Comparison of ENCODE assay signal across 8 mouse cellular contexts in genomic region chr9:110732623-110733022, GRCm38 (mm10). TPM values are rescaled to one million over a fixed set of nuclear protein-coding genes. Genes with fewer than 3 reads are reported as not detected.
DNase-seq lines count a peak whose midpoint lies in the region; ATAC-seq lines count a peak whose summit lies in the region.

No protein-coding gene starts in this region.

- no peaks in the 10 kb centered on the region for H3K36me3 ChIP-seq in liver, embryonic 16.5 days (ENCODE audit: control insufficient read depth, insufficient read depth)
- 0 out of 2 replicates have a peak, but pooled peaks cover 2% of the 10 kb centered on the region for H3K36me3 ChIP-seq in neural tube, embryonic 11.5 days (ENCODE audit: control insufficient read depth, insufficient read depth, low read length)

- H3K27me3 ChIP-seq in liver, embryonic 16.5 days (ENCODE audit: control insufficient read depth, insufficient read depth, low read depth, low read length) = peaks cover 12% of the 10 kb centered on the region; the same call in 1 of the 2 replicates
- H3K27me3 ChIP-seq in neural tube, embryonic 11.5 days (ENCODE audit: control insufficient read depth, insufficient read depth, low read length) = peaks cover 3% of the 10 kb centered on the region

- peak; percentile 55 for DNase-seq in layer of hippocampus, adult 9-11 months
- no peak for DNase-seq in layer of hippocampus, postnatal 25 days (ENCODE audit: extremely low spot score in 1 of 2, low spot score in 1 of 2)
- DNase-seq in embryo, embryonic 10.5 days (ENCODE audit: low spot score) = peak; percentile 94
- DNase-seq in heart, adult 18-20 months = peak; percentile 85 to 93
- peak; percentile 91 for DNase-seq in kidney, adult 11 months
- peak; percentile 89 for DNase-seq in neural tube, embryonic 11.5 days (ENCODE audit: low spot score)
- peak; percentile 63 for DNase-seq in thymus, postnatal 0 days (ENCODE audit: low spot score)

- 0% methylated on average over 26 of the region's 26 CpGs for WGBS in liver, embryonic 16.5 days (ENCODE audit: insufficient replicate concordance)
- under 1% methylated on average over 26 of the region's 26 CpGs for WGBS in neural tube, embryonic 11.5 days

- H3K4me1 ChIP-seq in liver, embryonic 16.5 days (ENCODE audit: control insufficient read depth, low read depth, low read length) = peaks cover 12% of the 10 kb centered on the region
- H3K4me1 ChIP-seq in neural tube, embryonic 11.5 days (ENCODE audit: control insufficient read depth, insufficient read depth, low read length) = peaks cover 25% of the 10 kb centered on the region

- peak overlapping the region; percentile 39; the same call in 1 of the 2 replicates for H3K9ac ChIP-seq in liver, embryonic 16.5 days (ENCODE audit: low read depth, low read length)
- H3K9ac ChIP-seq in neural tube, embryonic 11.5 days (ENCODE audit: low read length) = peak overlapping the region; percentile 53

- no peaks in the 10 kb centered on the region for H3K9me3 ChIP-seq in liver, embryonic 16.5 days (replicated peaks; ENCODE audit: control insufficient read depth, low read length)
- no peaks in the 10 kb centered on the region for H3K9me3 ChIP-seq in neural tube, embryonic 11.5 days (ENCODE audit: control insufficient read depth, low read length)

- peak overlapping the region; percentile 75 for H3K4me2 ChIP-seq in liver, embryonic 16.5 days (ENCODE audit: low read depth, low read length)
- H3K4me2 ChIP-seq in neural tube, embryonic 11.5 days (ENCODE audit: low read depth) = peak overlapping the region; percentile 66

- H3K4me3 ChIP-seq in liver, embryonic 16.5 days (ENCODE audit: low read depth, low read length) = peak overlapping the region; percentile 55
- H3K4me3 ChIP-seq in neural tube, embryonic 11.5 days (ENCODE audit: low read depth, low read length) = peak overlapping the region; percentile 26

- H3K27ac ChIP-seq in liver, embryonic 16.5 days (ENCODE audit: low read length) = peak overlapping the region; percentile 69
- 0 out of 2 replicates have a peak overlapping the region, but pooled peaks have one; percentile 27 for H3K27ac ChIP-seq in neural tube, embryonic 11.5 days (ENCODE audit: low read depth, low read length)

- ATAC-seq in liver, embryonic 16.5 days (ENCODE audit: low read depth) = peak; percentile 87
- ATAC-seq in neural tube, embryonic 11.5 days (ENCODE audit: insufficient read depth, low FRiP score, low TSS enrichment) = peak; percentile 82

RNA-seq across cellular contexts. Expression of gene Myl3, which starts 9.0 kb away (rescaled TPM):
- total RNA-seq in layer of hippocampus, postnatal 25 days (2021) = under 1 TPM in 1 of 2 experiments, not detected in 1; 0.39 TPM
- total RNA-seq in heart, adult 18-20 months (2021) = over 10,000 TPM; 10,039 to 12,689 TPM
- polyA plus RNA-seq in liver, embryonic 16.5 days (2015; fragmentation: Nextera tagmentation; extraction: Ambion mirVana) = 1.1 and 1.9 TPM in 2 replicates
- polyA plus RNA-seq in neural tube, embryonic 11.5 days (2014; fragmentation: Nextera tagmentation; extraction: Ambion mirVana) = 2.9 and 5.3 TPM in 2 replicates
- 0.94 and 1.4 TPM in 2 replicates for polyA plus RNA-seq in thymus, postnatal 0 days (2015; fragmentation: Nextera tagmentation; extraction: Ambion mirVana)

RNA-seq across cellular contexts. Expression of gene Pth1r, which starts 14.3 kb away (rescaled TPM):
- 1 to 10 TPM; 5.5 to 6.4 TPM for total RNA-seq in layer of hippocampus, postnatal 25 days (2021)
- total RNA-seq in heart, adult 18-20 months (2021) = 1 to 10 TPM; 4.6 to 6.3 TPM
- polyA plus RNA-seq in liver, embryonic 16.5 days (2015; fragmentation: Nextera tagmentation; extraction: Ambion mirVana) = 2.3 and 2.5 TPM in 2 replicates
- polyA plus RNA-seq in neural tube, embryonic 11.5 days (2014; fragmentation: Nextera tagmentation; extraction: Ambion mirVana) = 33.7 and 36.2 TPM in 2 replicates
- polyA plus RNA-seq in thymus, postnatal 0 days (2015; fragmentation: Nextera tagmentation; extraction: Ambion mirVana) = 2.6 and 2.9 TPM in 2 replicates

Comparison
In these comparisons a context has a peak if more than half of its experiments do, and no peak if none do; other contexts are left out.
1. DNase-seq: peak in layer of hippocampus, adult 9-11 months (single experiment), embryo, embryonic 10.5 days (single experiment), heart, adult 18-20 months (2 of 2), kidney, adult 11 months (single experiment), neural tube, embryonic 11.5 days (single experiment) and thymus, postnatal 0 days (single experiment); none in layer of hippocampus, postnatal 25 days (0 of 2).